Mouse (Mus musculus) heart, postnatal 0 days (tissue): ENCODE results near the gene Plcl1.

Experiments used
- CTCF ChIP-seq: IDR thresholded peaks from 2 replicates; pipeline ENCODE4 v1.5.1; 2016; ENCODE audit warnings: antibody characterized with exemption, control low read depth, low read depth
- EP300 ChIP-seq: IDR thresholded peaks from 2 replicates; pipeline ENCODE4 v1.6.1; 2016; ENCODE audit warnings: antibody characterized with exemption, low read depth

GRCm38 (mm10) chr1:55445689-55446044 is 39.9 kb downstream of the Plcl1 start:
- TF ChIP-seq CTCF (no peak), EP300 (no peak)
